Mouse (Mus musculus) B cell, adult 2 months (primary cell): Measurements from ENCODE around the gene Drd2.

Experiments
- DNase-seq, 2 experiments: peaks; one replicate each; pipeline ENCODE4 v3.0.0; 2022

Drd2 gene

DNA sequence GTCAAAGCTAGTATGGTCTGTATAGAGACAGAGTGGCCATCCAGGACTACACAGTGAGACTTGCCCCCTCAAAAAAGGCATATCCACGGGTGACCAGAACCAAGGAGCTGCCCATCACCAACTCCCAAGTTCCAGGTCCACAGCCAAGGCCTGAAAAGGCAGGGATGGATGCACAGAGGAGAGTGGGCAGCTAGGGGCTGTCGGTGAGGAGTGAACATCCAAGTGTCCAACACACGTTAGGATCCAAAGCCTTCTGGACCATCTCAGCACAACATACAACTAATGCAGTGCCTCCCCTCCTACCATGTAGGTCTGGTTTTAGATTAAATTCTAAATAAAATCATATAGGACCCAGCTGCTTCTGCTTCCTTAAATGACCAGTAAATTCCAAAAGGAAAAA, 115.7 kb downstream of the Drd2 start:
- no peak for DNase-seq
